Comparison of ENCODE assay signal across 8 mouse cellular contexts in genomic region chr1:120032804-120033468, GRCm38 (mm10). TPM values are rescaled to one million over a fixed set of nuclear protein-coding genes. Genes with fewer than 3 reads are reported as not detected.
DNase-seq lines count a peak whose midpoint lies in the region; ATAC-seq and TF ChIP-seq lines count a peak whose summit lies in the region.

No protein-coding gene starts in this region.

- H3K4me1 ChIP-seq in hindbrain, embryonic 14.5 days (replicated peaks; ENCODE audit: control insufficient read depth, insufficient read depth, low read length): no peaks in the 10 kb centered on the region

- WGBS in hindbrain, embryonic 14.5 days: 47% methylated on average over 10 of the region's 10 CpGs

- POLR2A ChIA-PET in Patski (lab: Charles Lee): interaction anchor here (1.7 kb wide), 1 partner anchor 55 kb away, joined by 5 read pairs; no protein-coding TSS in a partner anchor

- H3K4me3 ChIP-seq in hindbrain, embryonic 14.5 days (replicated peaks; ENCODE audit: low read length): no peak overlapping the region

- in situ Hi-C loops in Patski (cut with MboI; ENCODE audit: low pct_unique_long_range_greater_than_20kb): loop anchor here (5.0 kb wide), 1 partner anchor 59 kb away; no protein-coding TSS in a partner anchor

- peak; percentile 74 for ATAC-seq in Patski
- ATAC-seq in hindbrain, embryonic 14.5 days (ENCODE audit: low FRiP score): no peak; the same call in 1 of the 2 replicates

- peak; percentile 97 for TF ChIP-seq CTCF in Patski (IDR thresholded peaks at IDR 0.05)

- H3K4me2 ChIP-seq in hindbrain, embryonic 14.5 days (replicated peaks): no peak overlapping the region

- no peaks in the 10 kb centered on the region for H3K9me3 ChIP-seq in hindbrain, embryonic 14.5 days (ENCODE audit: control insufficient read depth, low read length)

- DNase-seq in Patski (ENCODE audit: low read depth, low spot score): peak; percentile 60
- peak; percentile 87 to 95 for DNase-seq in cerebellum, postnatal 14 days
- DNase-seq in frontal cortex, postnatal 25 days (ENCODE audit: low spot score in 2 of 2): peak; percentile 57 to 65
- DNase-seq in hindbrain, embryonic 14.5 days (ENCODE audit: low spot score): peak; percentile 77
- peak; percentile 73 to 76 for DNase-seq in layer of hippocampus, postnatal 14 days (ENCODE audit: low spot score in 2 of 2)
- peak; percentile 89 for DNase-seq in lung, postnatal 14 days
- DNase-seq in retina, embryonic 14.5 days (ENCODE audit: low spot score): peak; percentile 82
- peak; percentile 50 for DNase-seq in thymus, postnatal 25 days

- no peaks in the 10 kb centered on the region for H3K27me3 ChIP-seq in Patski
- no peaks in the 10 kb centered on the region for H3K27me3 ChIP-seq in hindbrain, embryonic 14.5 days (ENCODE audit: control insufficient read depth, insufficient read depth, low read length)

- no peak overlapping the region for H3K9ac ChIP-seq in hindbrain, embryonic 14.5 days

- CTCF ChIA-PET in Patski (lab: Charles Lee): interaction anchor here (0.7 to 3.9 kb wide), 15 partner anchors 9 to 128 kb away, joined by 3 to 27 read pairs (median 3); no protein-coding TSS in a partner anchor

- no peaks in the 10 kb centered on the region for H3K36me3 ChIP-seq in hindbrain, embryonic 14.5 days (replicated peaks; ENCODE audit: control insufficient read depth, insufficient read depth)

- no peak overlapping the region for H3K27ac ChIP-seq in hindbrain, embryonic 14.5 days

RNA-seq across cellular contexts. Expression of gene Sctr, which starts 26.2 kb away (rescaled TPM):
- polyA plus RNA-seq in Patski (2021): 0.04 TPM
- 0.43 and 0.86 TPM in 2 replicates for polyA plus RNA-seq in hindbrain, embryonic 14.5 days (2014; fragmentation: Nextera tagmentation; extraction: Ambion mirVana)
- total RNA-seq in layer of hippocampus, postnatal 14 days (2021): 1 to 10 TPM; 2.0 to 2.4 TPM

RNA-seq across cellular contexts. Expression of gene Cfap221, which starts 35.9 kb away (rescaled TPM):
- 1.0 TPM for polyA plus RNA-seq in Patski (2021)
- polyA plus RNA-seq in hindbrain, embryonic 14.5 days (2014; fragmentation: Nextera tagmentation; extraction: Ambion mirVana): 0.32 and 0.48 TPM in 2 replicates
- 1 to 10 TPM in 1 of 2 experiments, under 1 TPM in 1; 0.90 to 1.1 TPM for total RNA-seq in layer of hippocampus, postnatal 14 days (2021)

RNA-seq across cellular contexts. Expression of gene Tmem37, which starts 40.9 kb away (rescaled TPM):
- polyA plus RNA-seq in Patski (2021): 59.6 TPM
- polyA plus RNA-seq in hindbrain, embryonic 14.5 days (2014; fragmentation: Nextera tagmentation; extraction: Ambion mirVana): 7.5 and 10.1 TPM in 2 replicates
- 1 to 10 TPM in 1 of 2 experiments, under 1 TPM in 1; 0.69 to 2.1 TPM for total RNA-seq in layer of hippocampus, postnatal 14 days (2021)
